Mouse (Mus musculus): ENCODE results near the gene Sorcs2.

DNA sequence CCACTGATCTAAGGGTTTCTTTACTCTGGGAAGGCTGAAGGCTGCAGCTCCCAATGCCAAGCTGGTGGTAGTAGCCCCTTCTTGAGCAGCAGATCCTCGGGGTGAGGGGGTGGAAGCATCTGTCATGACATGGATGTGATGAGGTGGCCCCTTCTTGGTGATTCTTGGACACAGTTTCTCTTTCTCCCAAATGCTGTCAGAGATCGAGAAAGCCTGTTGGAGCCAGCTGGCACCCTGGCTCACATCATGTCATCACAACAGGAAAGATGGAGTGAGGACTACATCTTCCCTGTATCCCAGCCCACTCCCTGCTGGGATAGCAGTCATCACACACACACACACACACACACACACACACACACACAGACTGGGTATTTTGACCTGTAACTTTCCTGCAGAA is 268.3 kb downstream of the Sorcs2 start:
- TF ChIP-seq CTCF (IDR thresholded peaks at IDR 0.05; ENCODE audit: borderline replicate concordance, control insufficient read depth, extremely low read depth, insufficient read depth, low read length, poor library complexity) (no peak), POLR2A (IDR thresholded peaks at IDR 0.05; ENCODE audit: control insufficient read depth, extremely low read depth, insufficient read depth, low read length, poor library complexity) (no peak)

Measured in thymus, adult 2 months (tissue).